Mouse (Mus musculus): Measurements from ENCODE around the gene Orai3. TPM values are rescaled to one million over a fixed set of nuclear protein-coding genes. Genes with fewer than 3 reads are reported as not detected.

Orai3 gene
- total and polyA plus RNA-seq, 3 experiments: 27.4 to 47.1 (median 30.2) TPM

DNA sequence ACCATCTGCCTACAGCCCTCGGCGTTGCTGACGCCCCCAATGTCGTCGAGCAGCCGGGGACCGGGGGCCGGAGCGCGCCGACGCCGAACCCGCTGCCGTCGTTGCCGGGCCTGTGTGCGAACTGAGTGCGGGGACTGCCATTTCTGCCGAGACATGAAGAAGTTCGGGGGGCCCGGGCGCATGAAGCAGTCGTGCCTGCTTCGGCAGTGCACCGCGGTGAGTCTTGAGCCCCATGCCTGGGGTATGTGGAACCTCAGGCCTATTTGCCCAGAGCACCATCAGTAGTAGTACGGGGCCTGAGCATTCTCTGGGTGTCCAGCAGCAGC lies 21.4 kb upstream of the Orai3 start:
- peaks cover 39% of the 10 kb centered on the region for H3K4me1 ChIP-seq (ENCODE audit: insufficient read depth, low read depth, low read length)
- H3K9me3 ChIP-seq (replicated peaks): no peaks in the 10 kb centered on the region
- no peak overlapping the region for H3K4me3 ChIP-seq (ENCODE audit: low read depth, low read length)
- DNase-seq (ENCODE audit: low spot score): no peak
- H3K36me3 ChIP-seq (replicated peaks): peaks cover 56% of the 10 kb centered on the region
- TF ChIP-seq POLR2AphosphoS5 (IDR thresholded peaks at IDR 0.05; ENCODE audit: insufficient replicate concordance, low read depth, low read length) (no peak), TAL1 (conservative IDR thresholded peaks at IDR 0.05; ENCODE audit: low read depth, low read length) (no peak), GATA2 (IDR thresholded peaks at IDR 0.05; ENCODE audit: borderline replicate concordance, low read depth, low read length) (no peak), CTCF (IDR thresholded peaks at IDR 0.05; ENCODE audit: low read depth, low read length) (no peak), GATA1 (IDR thresholded peaks at IDR 0.05; ENCODE audit: borderline replicate concordance, low read length) (no peak)
- no peaks in the 10 kb centered on the region for H3K27me3 ChIP-seq (ENCODE audit: insufficient read depth, low read length)
- ATAC-seq (ENCODE audit: extremely low read depth, insufficient number of reproducible peaks, low FRiP score, poor library complexity, severe bottlenecking): no peak

- no peaks in the 10 kb centered on the region for H3K27me3 ChIP-seq (ENCODE audit: insufficient read depth, low read length)
- H3K36me3 ChIP-seq (replicated peaks): peaks cover 75% of the 10 kb centered on the region
- no peak overlapping the region for H3K4me3 ChIP-seq (ENCODE audit: low read depth, low read length)
- DNase-seq (ENCODE audit: low spot score) (no peak), ATAC-seq (ENCODE audit: extremely low read depth, insufficient number of reproducible peaks, low FRiP score, poor library complexity, severe bottlenecking) (no peak)
- H3K4me1 ChIP-seq (ENCODE audit: insufficient read depth, low read depth, low read length): peaks cover 25% of the 10 kb centered on the region
- no peaks in the 10 kb centered on the region for H3K9me3 ChIP-seq (replicated peaks)
- TF ChIP-seq CTCF (IDR thresholded peaks at IDR 0.05; ENCODE audit: low read depth, low read length) (no peak), TAL1 (conservative IDR thresholded peaks at IDR 0.05; ENCODE audit: low read depth, low read length) (no peak), GATA2 (IDR thresholded peaks at IDR 0.05; ENCODE audit: borderline replicate concordance, low read depth, low read length) (no peak), POLR2AphosphoS5 (IDR thresholded peaks at IDR 0.05; ENCODE audit: insufficient replicate concordance, low read depth, low read length) (no peak), GATA1 (IDR thresholded peaks at IDR 0.05; ENCODE audit: borderline replicate concordance, low read length) (no peak)
Measured at GRCm38 (mm10) chr7:127750131-127751127, 19.2 kb upstream of the Orai3 start.

GRCm38 (mm10) chr7:127751619-127752018 lies 18.0 kb upstream of the Orai3 start:
- ATAC-seq (ENCODE audit: extremely low read depth, insufficient number of reproducible peaks, low FRiP score, poor library complexity, severe bottlenecking): no peak
- no peak for TF ChIP-seq TAL1 (conservative IDR thresholded peaks at IDR 0.05; ENCODE audit: low read depth, low read length)
- no peak for TF ChIP-seq CTCF (IDR thresholded peaks at IDR 0.05; ENCODE audit: low read depth, low read length)
- TF ChIP-seq POLR2AphosphoS5 (IDR thresholded peaks at IDR 0.05; ENCODE audit: insufficient replicate concordance, low read depth, low read length): no peak
- no peak for TF ChIP-seq GATA1 (IDR thresholded peaks at IDR 0.05; ENCODE audit: borderline replicate concordance, low read length)
- TF ChIP-seq GATA2 (IDR thresholded peaks at IDR 0.05; ENCODE audit: borderline replicate concordance, low read depth, low read length): no peak
- Histone ChIP-seq H3K9me3 (replicated peaks) (no peaks in the 10 kb centered on the region), H3K4me3 (ENCODE audit: low read depth, low read length) (no peak overlapping the region), H3K36me3 (replicated peaks) (peaks cover 87% of the 10 kb centered on the region), H3K27me3 (ENCODE audit: insufficient read depth, low read length) (no peaks in the 10 kb centered on the region), H3K4me1 (ENCODE audit: insufficient read depth, low read depth, low read length) (peaks cover 18% of the 10 kb centered on the region)
- DNase-seq (ENCODE audit: low spot score): no peak

DNA sequence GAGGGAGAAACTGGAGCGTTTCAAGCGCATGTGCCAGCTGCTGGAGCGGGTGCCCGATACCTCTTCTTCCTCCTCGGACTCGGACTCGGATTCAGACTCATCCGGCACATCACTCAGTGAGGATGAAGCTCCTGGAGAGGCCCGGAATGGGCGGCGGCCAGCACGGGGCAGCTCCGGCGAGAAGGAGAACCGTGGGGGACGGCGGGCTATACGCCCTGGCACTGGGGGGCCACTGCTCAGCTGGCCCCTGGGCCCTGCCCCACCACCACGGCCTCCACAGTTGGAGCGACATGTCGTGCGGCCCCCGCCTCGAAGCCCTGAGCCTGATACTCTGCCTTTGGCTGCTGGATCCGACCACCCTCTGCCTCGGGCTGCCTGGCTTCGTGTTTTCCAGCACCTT lies 17.5 kb upstream of the Orai3 start:
- Histone ChIP-seq H3K9me3 (replicated peaks) (no peaks in the 10 kb centered on the region), H3K36me3 (replicated peaks) (peaks cover 92% of the 10 kb centered on the region), H3K4me1 (ENCODE audit: insufficient read depth, low read depth, low read length) (peaks cover 14% of the 10 kb centered on the region), H3K27me3 (ENCODE audit: insufficient read depth, low read length) (no peaks in the 10 kb centered on the region), H3K4me3 (ENCODE audit: low read depth, low read length) (no peak overlapping the region)
- TF ChIP-seq POLR2AphosphoS5 (IDR thresholded peaks at IDR 0.05; ENCODE audit: insufficient replicate concordance, low read depth, low read length) (no peak), CTCF (IDR thresholded peaks at IDR 0.05; ENCODE audit: low read depth, low read length) (no peak), GATA2 (IDR thresholded peaks at IDR 0.05; ENCODE audit: borderline replicate concordance, low read depth, low read length) (no peak), TAL1 (conservative IDR thresholded peaks at IDR 0.05; ENCODE audit: low read depth, low read length) (no peak), GATA1 (IDR thresholded peaks at IDR 0.05; ENCODE audit: borderline replicate concordance, low read length) (no peak)
- DNase-seq (ENCODE audit: low spot score): no peak
- no peak for ATAC-seq (ENCODE audit: extremely low read depth, insufficient number of reproducible peaks, low FRiP score, poor library complexity, severe bottlenecking)

DNA sequence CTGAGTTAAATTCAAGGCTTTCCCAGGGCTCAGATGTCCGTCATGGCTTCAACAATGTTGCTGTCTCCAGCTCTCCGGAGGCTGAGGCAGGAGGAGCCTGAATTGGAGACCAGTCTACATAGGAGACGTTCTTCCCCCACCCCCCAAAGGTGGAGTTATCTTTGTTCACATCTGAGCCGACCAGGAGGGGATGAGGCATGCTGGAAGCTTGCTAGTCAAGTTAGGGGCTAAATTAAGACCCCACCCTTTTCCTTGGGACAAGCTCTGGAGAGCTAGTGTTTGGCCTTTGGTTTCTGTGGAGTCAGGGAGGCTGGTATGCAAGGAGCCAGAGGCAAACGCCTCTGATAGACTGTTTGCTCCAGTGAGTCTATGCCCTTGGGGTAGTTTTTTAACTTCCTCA lies 16.5 kb upstream of the Orai3 start:
- Histone ChIP-seq H3K27me3 (ENCODE audit: insufficient read depth, low read length) (no peaks in the 10 kb centered on the region), H3K4me3 (ENCODE audit: low read depth, low read length) (no peak overlapping the region), H3K9me3 (replicated peaks) (no peaks in the 10 kb centered on the region), H3K4me1 (ENCODE audit: insufficient read depth, low read depth, low read length) (peaks cover 6% of the 10 kb centered on the region), H3K36me3 (replicated peaks) (peaks cover 96% of the 10 kb centered on the region)
- ATAC-seq (ENCODE audit: extremely low read depth, insufficient number of reproducible peaks, low FRiP score, poor library complexity, severe bottlenecking) (no peak), DNase-seq (ENCODE audit: low spot score) (no peak)
- TF ChIP-seq TAL1 (conservative IDR thresholded peaks at IDR 0.05; ENCODE audit: low read depth, low read length): no peak
- no peak for TF ChIP-seq GATA1 (IDR thresholded peaks at IDR 0.05; ENCODE audit: borderline replicate concordance, low read length)
- TF ChIP-seq CTCF (IDR thresholded peaks at IDR 0.05; ENCODE audit: low read depth, low read length): no peak
- TF ChIP-seq GATA2 (IDR thresholded peaks at IDR 0.05; ENCODE audit: borderline replicate concordance, low read depth, low read length): no peak
- TF ChIP-seq POLR2AphosphoS5 (IDR thresholded peaks at IDR 0.05; ENCODE audit: insufficient replicate concordance, low read depth, low read length): no peak

GRCm38 (mm10) chr7:127753741-127754140 lies 15.9 kb upstream of the Orai3 start:
- DNase-seq (ENCODE audit: low spot score): no peak
- Histone ChIP-seq H3K4me3 (ENCODE audit: low read depth, low read length) (no peak overlapping the region), H3K36me3 (replicated peaks) (peaks cover 94% of the 10 kb centered on the region), H3K9me3 (replicated peaks) (no peaks in the 10 kb centered on the region), H3K4me1 (ENCODE audit: insufficient read depth, low read depth, low read length) (peaks cover 6% of the 10 kb centered on the region), H3K27me3 (ENCODE audit: insufficient read depth, low read length) (no peaks in the 10 kb centered on the region)
- TF ChIP-seq CTCF (IDR thresholded peaks at IDR 0.05; ENCODE audit: low read depth, low read length) (no peak), TAL1 (conservative IDR thresholded peaks at IDR 0.05; ENCODE audit: low read depth, low read length) (no peak), GATA1 (IDR thresholded peaks at IDR 0.05; ENCODE audit: borderline replicate concordance, low read length) (no peak), POLR2AphosphoS5 (IDR thresholded peaks at IDR 0.05; ENCODE audit: insufficient replicate concordance, low read depth, low read length) (no peak), GATA2 (IDR thresholded peaks at IDR 0.05; ENCODE audit: borderline replicate concordance, low read depth, low read length) (no peak)
- no peak for ATAC-seq (ENCODE audit: extremely low read depth, insufficient number of reproducible peaks, low FRiP score, poor library complexity, severe bottlenecking)

Data from G1E (cell line).